In genomic region chr7:130475970-130476369, GRCm38 (mm10) we compare ENCODE assay signal across 8 mouse cellular contexts. TPM values are rescaled to one million over a fixed set of nuclear protein-coding genes. Genes with fewer than 3 reads are reported as not detected.
DNase-seq lines count a peak whose midpoint lies in the region; ATAC-seq lines count a peak whose summit lies in the region.

No protein-coding gene starts in this region.

- peak; percentile 57 for DNase-seq in ES-CJ7 (ENCODE audit: low read depth, low spot score)
- DNase-seq in adrenal gland, postnatal 10 days, result peak; percentile 55
- peak; percentile 57 for DNase-seq in embryonic facial prominence, embryonic 10.5 days (ENCODE audit: low spot score)
- DNase-seq in kidney, postnatal 25 days, result peak; percentile 42 to 43
- DNase-seq in yolk sac, embryonic 10.5 days (ENCODE audit: low spot score), result no peak

- no peaks in the 10 kb centered on the region for H3K27me3 ChIP-seq in embryonic facial prominence, embryonic 10.5 days (replicated peaks; ENCODE audit: low read depth, poor library complexity, severe bottlenecking)
- no peaks in the 10 kb centered on the region for H3K27me3 ChIP-seq in heart, embryonic 12.5 days (replicated peaks)
- no peaks in the 10 kb centered on the region for H3K27me3 ChIP-seq in liver, embryonic 12.5 days (replicated peaks)
- no peaks in the 10 kb centered on the region for H3K27me3 ChIP-seq in neural tube, embryonic 15.5 days (replicated peaks)

- H3K4me3 ChIP-seq in embryonic facial prominence, embryonic 10.5 days, result no peak overlapping the region
- H3K4me3 ChIP-seq in heart, embryonic 12.5 days, result no peak overlapping the region
- H3K4me3 ChIP-seq in liver, embryonic 12.5 days, result no peak overlapping the region
- H3K4me3 ChIP-seq in neural tube, embryonic 15.5 days (replicated peaks), result no peak overlapping the region

- peaks cover 34% of the 10 kb centered on the region for H3K4me1 ChIP-seq in embryonic facial prominence, embryonic 10.5 days
- no peaks in the 10 kb centered on the region for H3K4me1 ChIP-seq in heart, embryonic 12.5 days (replicated peaks)
- no peaks in the 10 kb centered on the region for H3K4me1 ChIP-seq in liver, embryonic 12.5 days
- H3K4me1 ChIP-seq in neural tube, embryonic 15.5 days, result peaks cover 9% of the 10 kb centered on the region

- 46% methylated on average over 2 of the region's 2 CpGs for WGBS in embryonic facial prominence, embryonic 10.5 days
- WGBS in heart, embryonic 12.5 days, result 35% methylated on average over 2 of the region's 2 CpGs
- 65% methylated on average over 2 of the region's 2 CpGs for WGBS in liver, embryonic 12.5 days (ENCODE audit: insufficient replicate concordance)
- WGBS in neural tube, embryonic 15.5 days, result 9% methylated on average over 2 of the region's 2 CpGs

- H3K36me3 ChIP-seq in embryonic facial prominence, embryonic 10.5 days (replicated peaks), result peaks cover 20% of the 10 kb centered on the region
- peaks cover 24% of the 10 kb centered on the region; the same call in 1 of the 2 replicates for H3K36me3 ChIP-seq in heart, embryonic 12.5 days
- H3K36me3 ChIP-seq in liver, embryonic 12.5 days, result peaks cover 38% of the 10 kb centered on the region
- H3K36me3 ChIP-seq in neural tube, embryonic 15.5 days, result peaks cover 8% of the 10 kb centered on the region

- ATAC-seq in heart, embryonic 12.5 days (ENCODE audit: insufficient number of reproducible peaks, low FRiP score), result 0 out of 2 replicates have a peak, but pooled peaks have one; percentile 69
- ATAC-seq in liver, embryonic 12.5 days, result 0 out of 2 replicates have a peak, but pooled peaks have one; percentile 42
- peak; percentile 80; the same call in 1 of the 2 replicates for ATAC-seq in neural tube, embryonic 15.5 days (ENCODE audit: low FRiP score)

- H3K9me3 ChIP-seq in embryonic facial prominence, embryonic 10.5 days, result no peaks in the 10 kb centered on the region
- no peaks in the 10 kb centered on the region for H3K9me3 ChIP-seq in heart, embryonic 12.5 days (replicated peaks)
- H3K9me3 ChIP-seq in liver, embryonic 12.5 days (replicated peaks), result no peaks in the 10 kb centered on the region
- H3K9me3 ChIP-seq in neural tube, embryonic 15.5 days (replicated peaks), result no peaks in the 10 kb centered on the region

- H3K27ac ChIP-seq in embryonic facial prominence, embryonic 10.5 days (replicated peaks), result no peak overlapping the region
- no peak overlapping the region for H3K27ac ChIP-seq in heart, embryonic 12.5 days (ENCODE audit: poor library complexity, severe bottlenecking)
- H3K27ac ChIP-seq in liver, embryonic 12.5 days, result no peak overlapping the region
- H3K27ac ChIP-seq in neural tube, embryonic 15.5 days (replicated peaks), result no peak overlapping the region

- no peak overlapping the region for H3K4me2 ChIP-seq in heart, embryonic 12.5 days
- H3K4me2 ChIP-seq in liver, embryonic 12.5 days, result no peak overlapping the region
- no peak overlapping the region for H3K4me2 ChIP-seq in neural tube, embryonic 15.5 days

- H3K9ac ChIP-seq in heart, embryonic 12.5 days, result no peak overlapping the region
- H3K9ac ChIP-seq in liver, embryonic 12.5 days, result no peak overlapping the region
- H3K9ac ChIP-seq in neural tube, embryonic 15.5 days (replicated peaks), result no peak overlapping the region

RNA-seq across cellular contexts. Expression of gene Ate1, which starts 44.2 kb away (rescaled TPM):
- 10 to 100 TPM; 32.6 to 35.1 TPM for total RNA-seq in adrenal gland, postnatal 10 days (2021)
- polyA plus RNA-seq in embryonic facial prominence, embryonic 10.5 days (2016; fragmentation: Nextera tagmentation; extraction: Ambion mirVana), result 48.0 and 56.9 TPM in 2 replicates
- polyA plus RNA-seq in heart, embryonic 12.5 days (2016; fragmentation: Nextera tagmentation; extraction: Ambion mirVana), result 62.8 and 63.3 TPM in 2 replicates
- polyA plus RNA-seq in liver, embryonic 12.5 days (2016; fragmentation: Nextera tagmentation; extraction: Ambion mirVana), result 33.0 and 33.3 TPM in 2 replicates
- polyA plus RNA-seq in neural tube, embryonic 15.5 days (2015; fragmentation: Nextera tagmentation; extraction: Ambion mirVana), result 103 and 111 TPM in 2 replicates
